Comparison of ENCODE assay signal across 14 mouse cellular contexts in the genomic region with DNA sequence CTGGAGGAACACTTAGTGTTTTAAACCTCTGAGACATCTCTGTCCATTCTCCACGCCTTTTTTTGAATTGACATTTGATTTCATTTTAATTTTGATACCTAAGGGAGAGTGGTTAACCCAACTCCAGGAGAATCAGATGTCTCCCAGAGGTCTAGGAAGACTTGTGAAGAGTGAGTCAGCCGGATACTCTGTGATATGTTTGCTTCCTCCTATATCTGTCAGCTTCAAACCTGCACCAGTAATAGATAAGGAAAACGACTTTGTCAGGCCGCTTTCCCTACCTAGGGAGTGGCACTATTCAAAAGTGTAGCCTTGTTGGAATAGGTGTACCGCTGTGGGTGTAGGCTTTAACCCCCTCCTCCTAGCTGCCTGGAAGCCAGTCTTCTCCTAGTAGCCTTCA. TPM values are rescaled to one million over a fixed set of nuclear protein-coding genes. Genes with fewer than 3 reads are reported as not detected.
"Had no signal": no experiment of that assay in that cellular context is flagged by ENCODE, and none has a peak within 500 bp of the region (broad histone marks: within the 10 kb centered on the region; RNA-seq: fewer than 3 reads in every experiment).

No protein-coding gene starts in this region.

- DNase-seq: kidney, postnatal 14 days; lung, postnatal 10 days; lung, postnatal 36 days; spleen, adult 18-20 months; thymus, postnatal 25 days had no signal

- H3K9ac ChIP-seq: kidney, embryonic 15.5 days; liver, embryonic 14.5 days; lung, embryonic 15.5 days; stomach, embryonic 15.5 days had no signal

- H3K36me3 ChIP-seq: kidney, embryonic 15.5 days; lung, embryonic 15.5 days; neural tube, embryonic 12.5 days; stomach, embryonic 15.5 days had no signal

- H3K27me3 ChIP-seq: midbrain, embryonic 13.5 days; stomach, embryonic 15.5 days had no signal

- H3K27ac ChIP-seq: kidney, embryonic 15.5 days; left cerebral cortex, adult 2 months; liver, embryonic 14.5 days; lung, embryonic 15.5 days; neural tube, embryonic 12.5 days; stomach, embryonic 15.5 days had no signal

- H3K4me1 ChIP-seq: stomach, embryonic 15.5 days had no signal

- H3K9me3 ChIP-seq: kidney, embryonic 15.5 days; lung, embryonic 15.5 days; midbrain, embryonic 13.5 days; neural tube, embryonic 12.5 days; stomach, embryonic 15.5 days had no signal

- ATAC-seq: inflammation-experienced regulatory T-cells, adult 6 months had no signal

RNA-seq across cellular contexts. Expression of gene Adam22, which starts 0.8 kb away (rescaled TPM):
- total RNA-seq: neutrophil, adult 5-6 weeks had no signal
